8 mouse cellular contexts compared by ENCODE assay signal in genomic region chr2:33216645-33217424, GRCm38 (mm10). TPM values are rescaled to one million over a fixed set of nuclear protein-coding genes. Genes with fewer than 3 reads are reported as not detected.
A peak's percentile ranks its signal among the peaks of the same experiment; 100 is the strongest.
DNase-seq lines count a peak whose midpoint lies in the region; ATAC-seq and TF ChIP-seq lines count a peak whose summit lies in the region.

No protein-coding gene starts in this region.

- ATAC-seq in forebrain, embryonic 13.5 days, result no peak
- no peak for ATAC-seq in intestine, postnatal 0 days
- no peak for ATAC-seq in midbrain, embryonic 14.5 days (ENCODE audit: low FRiP score, low TSS enrichment)
- no peak for ATAC-seq in erythroid progenitor cell, adult 5-6 weeks (replicated peaks; ENCODE audit: low FRiP score, poor library complexity, severe bottlenecking)

- H3K27ac ChIP-seq in kidney, adult 2 months (ENCODE audit: insufficient read depth, low read depth, low read length), result peak overlapping the region; percentile 51
- H3K27ac ChIP-seq in forebrain, embryonic 13.5 days, result peak overlapping the region; percentile 87
- peak overlapping the region; percentile 57 for H3K27ac ChIP-seq in intestine, postnatal 0 days (ENCODE audit: low read depth, low read length)
- H3K27ac ChIP-seq in midbrain, embryonic 14.5 days (replicated peaks; ENCODE audit: low read depth, low read length), result peak overlapping the region; percentile 84

- H3K4me2 ChIP-seq in forebrain, embryonic 13.5 days, result peak overlapping the region; percentile 82
- peak overlapping the region; percentile 62 for H3K4me2 ChIP-seq in intestine, postnatal 0 days (replicated peaks; ENCODE audit: low read depth)
- H3K4me2 ChIP-seq in midbrain, embryonic 14.5 days (ENCODE audit: low read length), result peak overlapping the region; percentile 62

- H3K9ac ChIP-seq in forebrain, embryonic 13.5 days, result peak overlapping the region; percentile 80
- peak overlapping the region; percentile 42 for H3K9ac ChIP-seq in intestine, postnatal 0 days (ENCODE audit: low read depth, low read length)
- peak overlapping the region; percentile 51 for H3K9ac ChIP-seq in midbrain, embryonic 14.5 days (replicated peaks; ENCODE audit: low read length)

- no peaks in the 10 kb centered on the region for H3K27me3 ChIP-seq in kidney, adult 2 months (replicated peaks; ENCODE audit: control insufficient read depth, insufficient read depth, low read length)
- no peaks in the 10 kb centered on the region for H3K27me3 ChIP-seq in forebrain, embryonic 13.5 days
- no peaks in the 10 kb centered on the region for H3K27me3 ChIP-seq in intestine, postnatal 0 days (replicated peaks; ENCODE audit: control insufficient read depth, insufficient read depth, low read length)
- H3K27me3 ChIP-seq in midbrain, embryonic 14.5 days (ENCODE audit: control insufficient read depth, insufficient read depth, low read length), result no peaks in the 10 kb centered on the region

- peaks cover 20% of the 10 kb centered on the region for H3K4me1 ChIP-seq in kidney, adult 2 months (ENCODE audit: control insufficient read depth, insufficient read depth, low read length)
- H3K4me1 ChIP-seq in forebrain, embryonic 13.5 days, result peaks cover 48% of the 10 kb centered on the region
- H3K4me1 ChIP-seq in intestine, postnatal 0 days (replicated peaks; ENCODE audit: control insufficient read depth, insufficient read depth, low read length), result no peaks in the 10 kb centered on the region; the same call in 1 of the 2 replicates
- peaks cover 25% of the 10 kb centered on the region for H3K4me1 ChIP-seq in midbrain, embryonic 14.5 days (ENCODE audit: control insufficient read depth, insufficient read depth, low read length)

- H3K9me3 ChIP-seq in forebrain, embryonic 13.5 days (replicated peaks), result no peaks in the 10 kb centered on the region
- H3K9me3 ChIP-seq in intestine, postnatal 0 days (ENCODE audit: control insufficient read depth), result no peaks in the 10 kb centered on the region
- H3K9me3 ChIP-seq in midbrain, embryonic 14.5 days (ENCODE audit: control insufficient read depth, low read length), result no peaks in the 10 kb centered on the region

- peak overlapping the region; percentile 57 for H3K4me3 ChIP-seq in kidney, adult 2 months (ENCODE audit: insufficient read depth, low read depth, low read length)
- peak overlapping the region; percentile 49 for H3K4me3 ChIP-seq in forebrain, embryonic 13.5 days
- H3K4me3 ChIP-seq in intestine, postnatal 0 days (ENCODE audit: low read depth, low read length), result peak overlapping the region; percentile 42
- H3K4me3 ChIP-seq in midbrain, embryonic 14.5 days (replicated peaks; ENCODE audit: low read depth, low read length), result peak overlapping the region; percentile 35

- TF ChIP-seq POLR2A in kidney, adult 2 months (IDR thresholded peaks at IDR 0.05; ENCODE audit: low read depth, low read length), result no peak

- peak; percentile 59 for DNase-seq in kidney, adult 2 months
- no peak for DNase-seq in kidney, adult 11 months
- peak; percentile 45 for DNase-seq in midbrain, embryonic 14.5 days
- no peak for DNase-seq in frontal cortex, postnatal 14 days (ENCODE audit: low spot score in 2 of 2)
- no peak for DNase-seq in frontal cortex, postnatal 10 days (ENCODE audit: low spot score in 2 of 2)

- H3K36me3 ChIP-seq in kidney, adult 2 months (ENCODE audit: control insufficient read depth, insufficient read depth, low read length), result no peaks in the 10 kb centered on the region
- H3K36me3 ChIP-seq in forebrain, embryonic 13.5 days (ENCODE audit: poor library complexity, severe bottlenecking), result 0 out of 2 replicates have a peak, but pooled peaks cover 6% of the 10 kb centered on the region
- peaks cover 2% of the 10 kb centered on the region; the same call in 1 of the 2 replicates for H3K36me3 ChIP-seq in intestine, postnatal 0 days (ENCODE audit: control insufficient read depth, insufficient read depth)
- no peaks in the 10 kb centered on the region for H3K36me3 ChIP-seq in midbrain, embryonic 14.5 days (ENCODE audit: control insufficient read depth, insufficient read depth, low read length)

- 43% methylated on average over 18 of the region's 18 CpGs for WGBS in kidney, adult 2 months
- WGBS in forebrain, embryonic 13.5 days, result 5% methylated on average over 18 of the region's 18 CpGs
- WGBS in intestine, postnatal 0 days, result 25% methylated on average over 18 of the region's 18 CpGs
- WGBS in midbrain, embryonic 14.5 days, result 5% methylated on average over 18 of the region's 18 CpGs

- TF ChIP-seq CTCF in kidney, adult 2 months (conservative IDR thresholded peaks at IDR 0.05; ENCODE audit: insufficient read depth, insufficient read length, low read depth, low read length), result no peak
- peak; percentile 8; the same call in 1 of the 2 replicates for TF ChIP-seq CTCF in intestine, postnatal 0 days (IDR thresholded peaks at IDR 0.05; ENCODE audit: low read depth)

RNA-seq across cellular contexts. Expression of gene Angptl2, which starts 1.0 kb away (rescaled TPM):
- polyA plus RNA-seq in kidney, adult 2 months (2012; rRNA removed), result 90.1 and 93.0 TPM in 2 replicates
- 11.0 and 13.0 TPM in 2 replicates for polyA plus RNA-seq in forebrain, embryonic 13.5 days (2015; fragmentation: Nextera tagmentation; extraction: Ambion mirVana)
- polyA plus RNA-seq in intestine, postnatal 0 days (2015; fragmentation: Nextera tagmentation; extraction: Ambion mirVana), result 24.2 and 25.5 TPM in 2 replicates
- 2.1 and 10.1 TPM in 2 replicates for polyA plus RNA-seq in midbrain, embryonic 14.5 days (2014; fragmentation: Nextera tagmentation; extraction: Ambion mirVana)
- total RNA-seq in erythroid progenitor cell, adult 5-6 weeks (2015; ENCODE audit: low replicate concordance), result 1.3 TPM in 1 of 2 replicates, not detected in the other
- 0.13 TPM in 1 of 2 replicates, not detected in the other for total RNA-seq in erythroid progenitor cell, adult 5-6 weeks (2017; ENCODE audit: low replicate concordance)

Comparison
In these comparisons a context has a peak if more than half of its experiments do, and no peak if none do; other contexts are left out.
1. DNase-seq: peak in kidney, adult 2 months (single experiment) and midbrain, embryonic 14.5 days (single experiment); none in kidney, adult 11 months (single experiment), frontal cortex, postnatal 14 days (0 of 2) and frontal cortex, postnatal 10 days (0 of 2).
2. Peak in every context shown above with its lines, with median percentiles within 50 percentile points of each other: H3K27ac ChIP-seq, H3K4me3 ChIP-seq, H3K4me2 ChIP-seq and H3K9ac ChIP-seq.